Mouse (Mus musculus): ENCODE measurements around the gene D6Wsu163e.

The D6Wsu163e gene

DNA sequence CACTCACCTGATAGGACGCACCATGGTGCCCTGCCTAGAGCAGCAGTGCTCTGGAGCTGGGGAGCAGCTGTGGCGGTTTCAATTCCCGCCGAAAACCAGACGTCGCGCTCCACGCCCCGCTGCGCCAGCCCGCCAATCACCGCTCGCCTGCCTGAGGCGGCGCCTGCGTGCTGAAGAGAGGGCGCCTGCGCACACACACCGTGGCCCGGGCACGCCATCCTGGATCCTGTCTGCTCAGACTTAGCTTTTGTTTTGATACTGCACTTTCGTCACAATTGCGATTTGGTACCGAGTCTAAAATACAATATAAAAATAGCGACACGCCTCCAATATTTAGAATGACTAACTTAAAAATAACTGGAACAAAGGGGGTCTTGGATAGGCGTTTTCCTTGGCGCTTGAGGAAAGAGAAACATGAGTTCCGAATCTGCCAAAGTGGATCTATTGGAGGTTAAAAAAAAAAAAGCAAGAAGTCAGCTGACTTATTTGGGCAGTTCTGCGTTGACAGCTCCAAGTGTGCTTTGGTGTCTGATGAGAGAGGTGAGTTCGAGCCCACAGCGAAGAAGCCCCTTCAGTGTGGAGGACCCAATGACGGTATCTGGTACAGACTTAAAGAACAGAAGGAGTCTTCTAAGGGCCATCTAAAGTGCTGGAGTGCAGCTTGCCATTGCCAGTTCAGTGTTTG, at the start of gene D6Wsu163e, which contains the start of gene Rad51ap1:
TSS of gene D6Wsu163e (plus strand) at position 476 of the 685 bp plus-strand sequence.
TSS of gene Rad51ap1 (minus strand) at position 101 of the 685 bp plus-strand sequence.
- peak; percentile 96 for DNase-seq

DNA sequence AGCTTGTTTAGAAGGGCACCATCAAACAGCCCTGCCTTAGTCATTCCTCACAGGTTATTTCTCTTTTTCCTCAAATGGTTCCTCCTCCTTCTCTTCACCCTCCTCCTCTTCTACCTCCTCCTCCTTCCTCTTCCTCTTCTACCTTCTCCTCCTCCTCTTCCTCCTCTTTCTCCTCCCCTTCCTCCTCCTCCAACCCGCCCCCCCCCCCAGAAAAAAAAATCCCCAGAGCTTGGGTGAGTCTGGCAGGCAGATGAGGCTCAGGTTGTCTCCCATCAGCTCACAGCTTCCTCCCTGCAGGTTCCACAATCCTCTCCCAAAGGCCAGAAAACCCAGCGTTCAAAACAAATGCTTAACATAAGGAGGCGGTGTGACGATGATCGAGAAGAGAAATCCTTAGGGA, 32.4 kb upstream of the D6Wsu163e start:
- DNase-seq: no peak

DNA sequence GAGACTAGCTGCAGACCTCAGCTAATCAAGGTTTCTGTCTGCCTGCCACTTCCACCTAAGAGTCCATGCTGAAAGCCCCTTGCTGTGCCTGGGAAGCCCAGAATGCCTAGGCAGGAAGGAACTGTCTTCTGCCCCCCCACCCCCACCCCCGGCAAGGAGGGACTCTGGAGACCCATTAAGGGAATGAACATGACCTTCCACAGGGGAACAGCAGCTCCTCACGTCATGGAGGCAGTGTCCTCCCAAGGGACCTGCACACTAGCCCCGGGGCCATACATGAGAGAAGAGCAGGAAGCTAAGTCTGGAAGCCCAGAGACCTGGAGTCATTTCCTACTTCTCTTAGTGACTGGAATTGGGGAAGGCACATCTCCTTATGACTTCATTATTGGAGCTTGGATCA, 31.9 kb upstream of the D6Wsu163e start:
- no peak for DNase-seq

DNA sequence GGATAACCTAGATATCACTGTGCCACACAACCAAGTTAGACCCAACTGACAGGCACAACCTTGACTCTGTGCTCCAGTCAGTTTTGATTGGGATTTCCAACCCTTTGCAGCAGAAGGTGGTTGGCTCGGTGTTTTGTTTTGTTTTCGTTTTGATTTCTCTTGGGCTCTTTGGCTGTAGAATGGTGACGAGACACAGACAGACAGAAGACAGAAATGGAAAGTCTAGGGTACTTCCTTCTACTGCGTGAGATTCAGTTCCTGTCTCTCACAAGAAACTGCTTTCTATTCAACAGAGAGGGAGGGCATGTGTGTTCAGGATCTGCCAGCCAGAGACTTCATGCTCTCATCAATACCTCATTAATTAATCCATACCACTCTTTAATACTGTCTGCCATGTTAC, 29.0 kb upstream of the D6Wsu163e start:
- peak; percentile 2 for DNase-seq

DNA sequence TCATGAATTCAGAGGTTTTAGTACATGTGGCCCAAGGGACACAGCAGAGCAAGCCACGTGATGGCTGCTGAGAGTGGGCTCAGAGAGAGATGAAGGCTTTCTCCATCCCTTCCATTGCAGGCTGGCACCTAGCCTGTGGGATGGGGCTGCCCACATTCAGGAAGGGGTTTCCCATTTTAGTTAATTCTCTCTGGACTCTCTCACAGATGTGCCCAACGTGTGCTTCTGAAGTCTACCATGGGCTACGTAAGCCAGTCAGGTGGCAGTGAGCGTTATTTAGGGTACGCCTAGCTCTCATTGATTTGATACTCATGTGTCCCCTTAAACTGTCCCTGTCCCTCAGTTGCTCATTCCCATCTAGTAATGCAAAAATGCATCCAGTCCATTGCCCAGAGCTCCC, 24.8 kb upstream of the D6Wsu163e start:
- DNase-seq: no peak

DNA sequence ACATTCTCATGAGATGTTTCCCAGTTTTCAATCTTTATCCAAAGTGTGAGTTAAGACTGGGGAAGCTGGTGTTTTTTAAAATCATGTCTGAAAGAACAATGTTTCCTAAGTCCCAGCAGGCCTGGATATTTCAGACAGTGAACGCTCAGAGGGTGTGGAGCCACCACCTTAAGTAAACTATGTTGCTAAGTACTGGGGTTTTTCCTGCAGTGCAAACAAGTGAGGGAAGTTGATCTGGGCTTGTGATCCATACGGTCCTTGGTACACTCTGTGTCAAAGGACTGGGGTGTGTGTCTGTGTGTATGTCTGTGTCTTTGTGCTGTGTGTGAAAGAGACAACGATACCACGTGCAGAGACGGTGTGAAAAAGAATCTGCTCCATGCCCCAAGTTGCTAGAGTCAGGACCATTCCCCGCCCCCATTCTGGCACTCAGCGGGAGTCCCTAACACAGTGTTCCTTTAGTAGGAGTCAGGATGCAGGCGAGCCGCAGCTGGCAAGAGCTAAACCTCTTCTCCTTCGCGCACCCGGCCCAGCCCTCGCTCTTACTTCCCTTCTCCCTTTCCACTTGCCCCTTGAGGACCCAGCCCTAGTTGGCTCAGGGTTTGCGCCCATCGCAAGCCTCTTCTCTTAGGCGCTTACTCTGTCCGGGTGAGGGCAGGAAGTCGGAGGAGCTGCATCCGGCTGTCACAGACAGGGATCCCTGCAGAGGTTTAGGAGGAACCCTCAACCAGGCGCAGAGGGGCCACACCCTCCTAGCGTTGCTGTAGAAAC, 18.5 kb upstream of the D6Wsu163e start, which contains the start of gene Dyrk4:
TSS of gene Dyrk4 (minus strand) at position 729 of the 771 bp plus-strand sequence.
- no peak for DNase-seq

DNA sequence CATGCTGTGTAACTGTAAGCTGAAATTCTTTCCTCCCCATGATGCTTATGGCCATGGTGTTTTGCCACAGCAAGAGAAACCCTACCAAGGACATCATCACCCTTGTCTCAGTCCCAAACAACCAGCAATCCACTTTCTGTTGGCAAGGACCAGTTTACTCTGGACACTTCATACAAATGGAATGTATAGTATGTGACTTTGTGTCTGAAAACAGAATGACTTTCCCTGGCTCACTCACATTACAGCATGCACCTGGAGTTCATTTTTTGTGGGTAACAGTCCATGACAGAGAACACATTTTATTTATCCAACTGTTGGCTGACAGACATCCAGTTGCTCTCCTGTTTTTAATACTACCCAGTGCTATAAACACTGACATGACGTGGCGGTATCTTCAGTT, 6.9 kb upstream of the D6Wsu163e start:
- DNase-seq: no peak

DNA sequence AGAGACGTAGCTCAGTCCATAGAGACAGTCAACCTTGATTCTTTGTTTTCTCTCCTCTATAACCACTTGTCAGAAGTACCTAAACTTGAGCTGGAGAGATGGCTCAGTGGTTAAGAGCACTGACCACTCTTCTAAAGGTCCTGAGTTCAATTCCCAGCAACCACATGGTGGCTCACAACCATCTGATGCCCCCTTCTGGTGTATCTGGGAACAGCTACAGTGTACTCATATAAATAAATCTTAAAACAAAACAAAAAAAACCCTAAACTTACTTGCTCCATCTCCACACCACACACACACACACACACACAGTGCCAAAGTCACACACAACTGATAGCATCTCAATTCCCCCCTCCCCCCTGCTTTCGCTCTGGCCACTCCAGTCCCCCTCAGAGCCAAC, 1.7 kb upstream of the D6Wsu163e start:
- DNase-seq: no peak

DNA sequence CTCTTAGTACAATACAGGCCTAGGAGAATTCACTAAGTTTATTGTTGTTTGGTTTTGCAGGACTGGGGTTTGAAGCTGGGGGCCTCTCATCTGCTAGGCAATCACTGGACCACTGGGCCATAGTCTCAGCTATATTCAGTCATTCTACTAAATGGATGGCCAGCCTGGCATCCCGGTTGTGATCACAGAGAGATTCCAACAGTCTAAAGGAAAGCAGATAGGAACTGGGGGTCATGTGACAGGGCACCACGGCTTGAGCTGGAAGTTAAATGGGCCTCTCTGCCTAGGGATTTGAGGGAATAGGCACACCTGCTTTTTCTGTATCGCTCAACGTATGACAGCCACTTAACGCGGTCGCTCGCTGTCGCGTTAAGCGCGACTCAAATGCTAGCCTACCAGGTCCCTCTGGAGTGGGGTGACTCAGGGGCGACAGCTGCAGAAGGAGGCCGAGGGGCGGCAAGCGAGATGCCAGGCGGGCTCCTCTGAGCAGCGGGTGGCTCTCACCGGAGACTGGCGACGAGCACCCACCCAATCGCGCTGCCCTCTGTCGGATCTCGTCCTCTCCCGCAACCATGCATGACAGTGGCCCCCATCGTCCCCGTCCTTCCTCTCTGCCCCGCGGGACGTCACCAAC, 792 bp upstream of the D6Wsu163e start:
- no peak for DNase-seq

DNA sequence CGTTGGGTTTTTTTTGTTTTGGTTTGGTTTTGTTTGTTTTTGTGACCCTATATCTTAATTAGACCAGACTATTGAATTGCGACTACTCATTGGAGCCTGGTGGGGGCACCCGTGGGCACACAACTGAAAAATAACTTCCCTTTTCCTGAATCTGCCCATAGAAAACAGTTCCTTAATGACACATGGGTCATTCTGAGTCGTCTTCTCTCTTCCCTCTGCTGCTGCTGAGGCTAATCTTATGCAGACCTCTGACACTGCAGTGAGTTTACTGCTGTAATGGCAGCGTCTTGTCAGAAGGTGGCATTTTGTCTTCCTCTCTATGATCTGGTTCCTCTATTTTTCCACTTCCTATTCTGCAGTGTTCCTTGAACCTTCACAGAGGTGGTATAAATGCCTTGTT, 689 bp downstream of the D6Wsu163e start:
- DNase-seq: no peak

DNA sequence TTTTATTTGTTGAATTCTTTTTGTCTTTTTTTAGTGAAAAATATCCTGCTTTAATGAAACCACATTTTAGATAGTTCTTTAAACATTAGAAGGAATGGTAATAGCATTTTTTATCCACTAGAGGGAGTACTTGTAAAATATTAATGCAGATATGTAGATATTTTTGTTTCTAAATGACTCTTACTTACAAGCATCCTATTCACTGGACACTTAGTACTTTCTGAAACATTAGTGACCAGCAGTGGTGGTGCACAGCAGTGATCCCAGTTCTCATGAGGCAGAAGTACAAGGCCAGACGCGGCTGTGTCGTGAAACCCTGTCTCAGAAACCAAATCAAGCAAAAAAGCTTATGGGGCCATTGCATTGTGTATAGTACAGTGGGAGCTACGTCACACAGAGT, 8.6 kb downstream of the D6Wsu163e start:
- DNase-seq: no peak

DNA sequence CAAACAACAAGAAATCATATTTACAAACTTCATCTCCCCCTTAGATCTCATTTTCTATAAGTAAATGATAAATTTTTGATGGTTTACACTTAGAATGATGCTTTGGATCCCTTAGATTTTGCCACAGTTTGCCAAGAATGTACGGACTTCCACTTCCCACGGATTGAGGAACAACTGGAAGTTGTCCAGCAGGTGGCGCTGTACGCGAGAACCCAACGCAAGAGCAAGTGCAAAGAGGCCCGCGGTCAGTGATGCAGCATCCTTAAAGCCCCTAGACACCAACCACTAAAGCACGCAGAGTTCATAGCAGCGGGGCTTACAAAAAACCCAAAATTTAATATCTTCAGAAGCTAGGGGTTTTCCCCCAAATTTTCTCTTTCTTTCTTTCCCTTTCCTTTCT, 16.0 kb downstream of the D6Wsu163e start:
- DNase-seq: peak; percentile 60

DNA sequence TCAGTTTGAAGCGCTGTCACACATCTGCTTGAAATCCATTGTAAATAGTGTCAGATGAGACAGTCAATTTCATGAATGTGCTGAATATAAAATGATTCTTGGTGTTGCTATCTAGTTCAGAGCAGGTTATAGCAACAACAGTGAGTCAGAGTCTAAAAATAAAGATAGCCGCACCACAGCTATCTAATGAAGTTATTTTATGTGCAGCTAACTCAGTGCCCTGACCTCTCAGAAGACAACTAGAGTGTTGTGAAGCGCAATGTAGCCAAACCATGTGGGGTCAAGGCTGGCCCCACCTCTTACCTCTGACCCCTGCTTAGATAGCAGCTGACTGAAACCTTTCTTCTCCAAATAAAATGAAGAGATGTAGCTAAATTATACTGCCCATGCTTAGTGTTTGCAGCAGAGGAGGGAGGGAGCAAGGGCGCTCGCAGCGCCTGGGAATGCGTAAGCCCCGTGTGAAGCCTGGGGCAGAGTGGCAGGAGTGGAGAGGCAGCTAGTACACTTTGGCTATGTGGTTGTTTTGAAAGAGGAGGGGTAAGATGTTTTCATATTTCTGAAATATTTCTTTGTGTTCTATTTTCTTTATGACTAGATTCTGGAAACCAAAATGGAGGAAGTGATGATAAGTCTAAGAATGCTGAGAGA, 21.7 kb downstream of the D6Wsu163e start:
- no peak for DNase-seq

DNA sequence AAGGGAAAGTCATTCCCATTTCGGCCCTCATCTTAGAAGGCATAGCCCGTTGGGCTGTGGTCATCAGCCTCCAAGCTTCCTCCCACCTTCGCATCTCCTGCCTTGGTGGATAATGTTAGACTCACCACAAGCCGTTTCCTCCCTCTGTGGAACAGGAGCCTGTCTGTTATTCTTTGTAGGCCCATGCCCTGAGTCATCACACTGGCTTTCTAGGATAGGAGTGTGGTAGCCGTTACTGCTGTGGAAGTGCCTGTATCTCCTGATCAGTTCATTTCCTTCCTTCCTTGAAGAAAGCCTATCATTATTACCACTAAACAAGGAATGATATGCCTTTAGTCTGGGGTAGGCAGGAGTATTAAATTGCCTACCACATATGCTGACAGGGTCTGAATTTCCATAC, 22.9 kb downstream of the D6Wsu163e start:
- no peak for DNase-seq

DNA sequence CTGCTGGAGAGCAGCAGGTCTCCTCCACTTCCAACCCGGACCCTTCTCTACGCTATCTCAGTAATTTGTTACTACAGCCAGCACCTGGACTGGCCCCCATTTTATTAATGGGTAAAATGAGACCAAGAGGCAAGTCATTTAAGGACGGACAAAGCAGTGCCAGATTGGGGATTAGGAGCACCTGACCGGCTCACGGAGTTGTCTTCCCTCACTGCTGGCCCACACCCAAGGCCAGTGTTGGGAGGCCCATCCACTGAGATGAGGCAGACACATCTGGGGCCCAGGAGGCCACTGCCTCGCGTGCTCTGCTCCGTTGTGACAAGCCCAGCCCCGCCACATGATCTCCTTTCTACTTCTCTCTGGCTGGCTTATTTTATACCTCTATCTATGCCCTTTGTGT, 23.7 kb downstream of the D6Wsu163e start:
- DNase-seq: no peak

DNA sequence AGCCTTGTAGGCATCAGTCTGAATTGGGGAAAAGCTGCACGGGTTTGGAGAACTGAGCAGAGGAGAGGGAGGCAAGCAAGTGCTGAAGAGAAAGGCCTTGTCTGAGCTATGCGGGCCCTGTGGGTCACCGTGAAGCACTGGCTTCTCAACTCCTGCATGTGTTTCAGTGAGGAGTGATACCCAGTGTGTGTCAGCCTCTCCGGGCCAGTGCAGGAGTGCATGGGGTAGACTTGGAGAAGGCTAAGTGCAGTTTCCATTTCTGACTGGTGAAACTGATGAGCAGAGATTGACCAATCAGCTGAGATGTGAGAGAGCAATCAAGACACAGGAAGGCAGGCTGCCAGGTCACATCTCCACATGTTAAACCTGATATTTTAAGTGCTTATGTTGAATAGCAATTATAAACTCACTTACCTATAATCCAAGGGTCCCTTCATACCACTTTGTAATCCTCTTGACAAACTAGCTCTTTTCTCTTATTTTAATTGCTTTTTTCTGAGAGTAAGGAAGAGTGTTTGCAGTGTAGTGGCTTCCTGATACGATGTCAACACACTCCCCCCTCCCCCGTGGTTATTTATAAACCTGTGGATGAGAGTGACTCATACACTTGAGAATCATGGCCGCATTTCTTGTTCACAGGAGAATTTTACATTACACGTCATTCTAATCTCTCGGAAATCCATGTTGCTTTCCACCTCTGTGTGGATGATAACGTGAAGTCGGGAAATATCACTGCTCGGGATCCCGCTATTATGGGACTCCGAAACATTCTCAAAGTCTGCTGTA, 26.7 kb downstream of the D6Wsu163e start:
- DNase-seq: no peak

DNA sequence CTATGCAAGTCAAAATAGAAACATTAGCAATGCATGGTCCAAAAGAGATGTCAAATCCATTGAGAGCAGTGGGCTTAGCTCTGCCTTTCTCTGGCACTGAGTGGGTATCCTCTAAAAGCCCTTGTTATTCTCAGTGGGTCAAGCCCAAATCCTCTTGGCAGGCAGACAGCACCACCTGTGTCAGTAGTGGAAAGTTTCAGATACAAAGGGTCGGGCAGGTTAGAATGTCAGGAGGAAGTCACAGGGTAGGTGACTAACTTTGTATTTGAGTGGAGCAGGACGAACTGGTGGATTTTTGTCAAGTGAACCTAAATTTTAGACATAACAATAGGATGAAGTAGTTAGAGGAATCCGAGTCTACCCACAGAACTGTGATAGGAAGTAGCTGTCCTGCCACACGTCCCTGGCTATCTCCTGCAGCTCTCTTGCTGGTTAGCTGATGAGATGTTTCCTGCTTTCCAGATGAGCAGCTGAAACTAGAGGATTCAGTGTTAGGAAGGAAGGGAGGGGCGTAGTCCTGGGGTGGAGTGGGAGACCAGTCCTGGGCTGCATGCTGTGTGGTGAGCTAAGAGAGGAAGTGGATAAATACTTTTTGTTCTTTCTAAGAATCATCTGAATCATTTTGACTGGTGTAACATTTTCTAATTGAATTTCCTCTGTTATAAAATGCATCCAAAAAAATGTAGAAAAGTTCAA, 41.9 kb downstream of the D6Wsu163e start:
- DNase-seq: no peak

DNA sequence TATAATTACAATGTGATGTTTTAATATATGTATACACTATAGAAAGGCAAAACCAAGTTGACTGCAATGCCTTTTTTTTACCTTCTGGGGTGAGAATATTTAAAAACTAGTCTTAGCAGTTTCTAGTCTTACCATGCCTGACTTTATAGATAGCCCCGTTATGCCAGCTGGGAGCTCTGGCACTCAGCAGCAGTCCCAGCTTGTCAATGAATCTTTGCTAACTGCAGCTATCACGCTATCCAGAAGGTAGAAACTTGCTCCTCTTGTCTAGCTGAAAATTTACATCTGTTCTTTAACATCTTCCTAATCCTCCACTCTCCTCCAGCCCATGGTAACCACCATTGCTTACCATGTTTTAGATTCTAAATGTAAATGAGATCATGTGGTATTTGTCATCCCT, 53.9 kb downstream of the D6Wsu163e start:
- DNase-seq: no peak

DNA sequence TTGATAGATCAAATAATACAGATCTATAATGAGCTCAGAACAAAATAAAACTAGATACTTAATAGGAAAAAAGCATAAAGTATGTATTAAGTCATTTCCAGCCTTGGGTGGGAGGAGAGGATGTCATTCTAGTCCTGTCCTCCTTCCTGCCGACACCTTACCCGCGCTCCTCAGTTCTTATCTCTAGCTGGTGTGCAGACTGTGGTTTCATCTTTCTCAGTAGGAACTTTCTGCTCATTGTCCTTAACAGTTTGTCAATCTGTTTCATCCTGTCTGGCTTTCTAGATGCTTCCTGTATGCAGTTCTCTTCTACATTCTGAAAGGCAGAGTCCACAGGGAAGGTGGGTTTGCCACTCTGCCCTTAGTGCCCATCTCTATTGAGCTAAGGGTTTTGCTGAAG, 55.7 kb downstream of the D6Wsu163e start:
- no peak for DNase-seq

DNA sequence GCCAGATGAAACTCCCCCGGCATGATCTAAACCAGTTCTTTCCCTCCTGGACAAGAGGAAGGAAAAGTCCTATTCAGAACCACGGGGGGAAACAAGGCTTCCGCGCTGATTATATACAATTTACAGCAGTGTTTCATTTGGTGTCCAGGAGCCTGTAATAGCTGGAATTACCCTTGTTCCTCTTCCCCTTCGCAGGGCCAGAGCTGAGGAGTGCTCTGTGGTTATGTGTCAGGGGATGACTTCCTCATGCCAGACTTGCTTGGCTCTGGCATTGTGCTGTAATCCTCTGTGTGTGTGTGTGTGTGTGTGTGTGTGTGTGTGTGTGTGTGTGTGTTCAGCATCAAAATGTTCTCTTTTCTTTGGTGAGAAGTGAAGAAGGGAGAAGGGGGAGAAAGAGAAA, 56.6 kb downstream of the D6Wsu163e start:
- no peak for DNase-seq

DNA sequence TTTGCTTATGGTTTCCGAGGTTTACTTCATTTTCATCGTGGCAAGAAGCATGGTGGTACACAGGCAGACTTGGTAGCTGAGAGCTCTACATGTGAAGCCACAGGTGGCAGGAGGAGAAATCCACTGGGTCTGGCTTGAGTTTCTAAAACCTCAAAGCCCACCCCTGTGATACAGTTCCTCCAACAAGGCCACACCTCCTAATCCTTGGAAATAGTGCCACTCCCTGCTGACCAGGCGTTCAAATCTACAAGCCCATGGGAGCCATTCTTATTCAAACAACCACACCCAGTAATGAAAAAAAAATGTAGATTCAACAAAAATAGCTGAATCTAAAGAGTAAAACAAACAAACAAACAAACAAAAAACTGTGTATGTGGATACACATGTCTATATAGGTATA, 65.9 kb downstream of the D6Wsu163e start:
- DNase-seq: no peak

DNA sequence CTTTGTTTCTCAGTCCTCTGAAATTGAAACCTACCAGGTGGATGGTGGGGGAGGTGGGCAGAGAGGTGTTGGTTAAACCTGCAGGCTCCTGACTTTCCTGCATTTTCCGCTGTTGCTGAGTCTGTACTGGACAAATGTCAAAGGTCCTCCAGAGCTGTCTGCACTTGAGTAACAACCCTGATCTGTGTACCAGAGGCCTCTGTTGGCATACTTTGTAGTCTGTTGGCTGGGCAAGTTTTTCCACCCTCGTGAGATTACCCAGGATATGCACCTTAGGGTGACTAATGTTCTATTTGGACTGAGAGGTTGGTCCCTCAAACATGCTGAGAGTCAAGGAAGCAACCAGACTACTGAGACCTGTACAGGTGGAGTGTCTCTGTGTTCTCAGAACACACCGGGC, 66.8 kb downstream of the D6Wsu163e start:
- no peak for DNase-seq

Measured in kidney, adult 9 months (tissue).